Comparison of ENCODE assay signal across 17 mouse cellular contexts in the genomic region with DNA sequence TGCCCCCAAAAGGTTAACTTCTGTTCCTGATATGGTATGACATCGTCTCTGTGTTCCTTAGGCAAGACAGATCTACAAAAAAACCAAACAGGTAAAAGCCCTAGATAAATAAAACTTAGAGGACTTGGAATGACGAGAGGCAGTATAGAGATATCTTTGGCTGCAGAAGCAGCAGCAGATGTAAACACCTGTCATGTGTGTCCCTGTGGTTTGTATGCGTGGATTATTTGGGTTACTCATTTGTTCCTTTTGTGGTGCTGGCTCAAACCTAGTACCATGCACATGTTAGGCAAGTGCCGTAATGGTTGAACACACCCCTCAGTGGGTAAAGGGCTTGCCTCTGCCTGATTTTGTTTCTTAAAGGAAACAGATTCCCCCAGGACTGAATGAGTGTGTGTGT.
"Had no signal": no experiment of that assay in that cellular context is flagged by ENCODE, and none has a peak within 500 bp of the region (broad histone marks: within the 10 kb centered on the region; RNA-seq: fewer than 3 reads in every experiment).

No protein-coding gene starts in this region.

- H3K9ac ChIP-seq: neural tube, embryonic 12.5 days; neural tube, embryonic 13.5 days; neural tube, embryonic 15.5 days; stomach, embryonic 15.5 days had no signal

- H3K9me3 ChIP-seq: neural tube, embryonic 12.5 days; neural tube, embryonic 13.5 days; neural tube, embryonic 15.5 days; stomach, embryonic 15.5 days had no signal

- H3K4me3 ChIP-seq: neural tube, embryonic 12.5 days; neural tube, embryonic 13.5 days; neural tube, embryonic 15.5 days; stomach, embryonic 15.5 days had no signal

- H3K27ac ChIP-seq: neural tube, embryonic 12.5 days; neural tube, embryonic 13.5 days; neural tube, embryonic 15.5 days; stomach, embryonic 15.5 days; stomach, postnatal 0 days had no signal

- H3K27me3 ChIP-seq: neural tube, embryonic 12.5 days; neural tube, embryonic 13.5 days; neural tube, embryonic 15.5 days; stomach, embryonic 15.5 days had no signal

- DNase-seq: retina, postnatal 1 day; right cerebral cortex, adult 18-20 months; right cerebral cortex, postnatal 14 days; right cerebral cortex, postnatal 25 days; right cerebral cortex, postnatal 4 days; spleen, adult 18-20 months; thymus, adult 18-20 months; thymus, adult 2 months; thymus, postnatal 14 days; thymus, postnatal 25 days; thymus, postnatal 36 days; thymus, postnatal 4 days had no signal

- H3K4me1 ChIP-seq: neural tube, embryonic 12.5 days; neural tube, embryonic 13.5 days; neural tube, embryonic 15.5 days; stomach, embryonic 15.5 days had no signal

- H3K4me2 ChIP-seq: neural tube, embryonic 12.5 days; neural tube, embryonic 13.5 days; neural tube, embryonic 15.5 days; stomach, embryonic 15.5 days had no signal
